Mouse (Mus musculus): ENCODE data around the gene Olfr1347. TPM values are rescaled to one million over a fixed set of nuclear protein-coding genes. Genes with fewer than 3 reads are reported as not detected.

The Olfr1347 gene
- polyA plus RNA-seq, 1 experiment from 2014 or later = not detected

- Histone ChIP-seq H3K27ac (ENCODE audit: low read length) (no peak within 1 kb of the TSS), H3K9me3 (ENCODE audit: control insufficient read depth, low read length) (no peaks in the 10 kb centered on the region), H3K4me2 (ENCODE audit: low read depth, low read length) (no peak within 1 kb of the TSS), H3K9ac (ENCODE audit: low read length) (no peak within 1 kb of the TSS), H3K27me3 (ENCODE audit: control insufficient read depth, insufficient read depth, low read depth, low read length) (no peaks in the 10 kb centered on the region), H3K36me3 (ENCODE audit: control insufficient read depth, insufficient read depth, low read length) (no peaks in the 10 kb centered on the region), H3K4me3 (ENCODE audit: low read length) (no peak within 1 kb of the TSS), H3K4me1 (replicated peaks; ENCODE audit: control insufficient read depth, insufficient read depth, low read length) (no peaks in the 10 kb centered on the region)
- ATAC-seq (ENCODE audit: low read depth) = no peak
Observed at GRCm38 (mm10) chr7:6455868-6456267, 43.7 kb downstream of the Olfr1347 start, which contains the start of gene Olfr1336. TSS of gene Olfr1336 (plus strand) at chr7:6456168.

DNA sequence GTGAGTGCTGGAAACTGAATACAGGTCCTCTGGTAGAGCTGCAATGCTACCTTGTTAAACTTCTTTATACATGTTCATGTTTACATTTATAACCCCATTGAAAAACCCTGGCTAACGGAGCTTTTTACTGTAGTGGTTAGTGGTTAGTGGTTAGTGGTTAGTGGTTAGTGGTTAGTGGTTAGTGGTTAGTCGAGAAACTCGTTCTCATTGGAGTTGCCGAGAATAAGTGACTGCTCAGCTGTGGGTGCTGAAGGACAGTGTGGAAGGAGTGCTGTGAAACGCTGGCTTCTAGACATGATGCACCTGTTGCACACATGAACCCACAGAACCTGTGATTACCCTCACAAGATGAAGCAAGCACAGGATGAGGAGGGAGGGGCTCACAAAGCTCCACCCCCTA is 51.8 kb downstream of the Olfr1347 start:
- Histone ChIP-seq H3K27me3 (ENCODE audit: control insufficient read depth, insufficient read depth, low read depth, low read length) (no peaks in the 10 kb centered on the region), H3K4me1 (replicated peaks; ENCODE audit: control insufficient read depth, insufficient read depth, low read length) (no peaks in the 10 kb centered on the region), H3K9me3 (ENCODE audit: control insufficient read depth, low read length) (no peaks in the 10 kb centered on the region; the same call in 1 of the 2 replicates), H3K4me2 (ENCODE audit: low read depth, low read length) (no peak overlapping the region), H3K4me3 (ENCODE audit: low read length) (no peak overlapping the region), H3K9ac (ENCODE audit: low read length) (no peak overlapping the region), H3K36me3 (ENCODE audit: control insufficient read depth, insufficient read depth, low read length) (no peaks in the 10 kb centered on the region), H3K27ac (ENCODE audit: low read length) (no peak overlapping the region)
- 88% methylated on average over 5 of the region's 5 CpGs for WGBS
- ATAC-seq (ENCODE audit: low read depth) = no peak

DNA sequence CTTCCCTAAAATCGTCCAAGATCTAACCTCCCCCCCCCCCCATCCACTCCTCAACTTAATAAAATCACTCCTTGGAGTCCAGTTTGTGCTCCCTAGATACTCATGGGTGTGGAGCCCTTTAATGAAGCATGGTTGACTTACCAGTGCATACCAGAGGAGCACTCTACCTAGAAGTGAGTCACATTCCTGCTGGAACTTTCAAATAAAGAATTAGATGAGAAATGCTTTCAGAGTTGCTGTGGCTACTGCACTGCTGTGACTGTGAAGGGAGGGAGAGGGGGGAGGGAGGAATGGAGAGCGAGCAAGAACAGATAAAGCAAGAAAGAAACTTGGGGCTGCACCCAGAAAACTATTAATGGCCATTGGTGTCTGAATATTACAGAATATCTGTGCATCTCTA is 58.4 kb downstream of the Olfr1347 start:
- Histone ChIP-seq H3K9me3 (ENCODE audit: control insufficient read depth, low read length) (no peaks in the 10 kb centered on the region), H3K27ac (ENCODE audit: low read length) (no peak overlapping the region), H3K4me2 (ENCODE audit: low read depth, low read length) (no peak overlapping the region), H3K4me3 (ENCODE audit: low read length) (no peak overlapping the region), H3K27me3 (ENCODE audit: control insufficient read depth, insufficient read depth, low read depth, low read length) (no peaks in the 10 kb centered on the region), H3K9ac (ENCODE audit: low read length) (no peak overlapping the region), H3K4me1 (replicated peaks; ENCODE audit: control insufficient read depth, insufficient read depth, low read length) (no peaks in the 10 kb centered on the region), H3K36me3 (ENCODE audit: control insufficient read depth, insufficient read depth, low read length) (no peaks in the 10 kb centered on the region)
- no peak for ATAC-seq (ENCODE audit: low read depth)
- WGBS = 44% methylated on average over 2 of the region's 2 CpGs

DNA sequence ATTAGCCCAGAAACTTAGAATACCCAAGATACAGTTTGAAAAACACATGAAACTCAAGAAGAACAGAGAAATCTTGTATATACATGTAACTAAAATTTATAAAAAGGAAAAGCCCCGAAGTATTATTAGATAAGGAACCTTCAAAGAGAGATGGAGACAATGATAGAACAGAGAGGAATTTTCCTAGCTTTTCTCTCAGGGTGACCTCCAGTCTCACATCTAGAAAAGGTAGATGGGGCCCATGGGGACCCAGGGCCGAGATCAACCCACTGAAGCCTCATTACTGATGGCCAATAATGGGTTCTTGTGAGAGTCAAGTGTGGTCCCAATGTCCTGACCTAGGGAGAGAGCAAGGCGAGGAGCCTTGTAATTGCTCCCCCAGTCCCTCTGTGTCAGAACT is 61.2 kb downstream of the Olfr1347 start, which contains the start of gene Olfr1344:
Olfr1344 (plus strand) TSS at position 301 of the 400 bp plus-strand sequence.
- 65% methylated on average over 3 of the region's 3 CpGs for WGBS
- no peak for ATAC-seq (ENCODE audit: low read depth)
- no peaks in the 10 kb centered on the region for H3K4me1 ChIP-seq (replicated peaks; ENCODE audit: control insufficient read depth, insufficient read depth, low read length)

More for the DNA sequence above, 61.2 kb downstream of the Olfr1347 start, which contains the start of gene Olfr1344:
- no peak within 1 kb of the TSS for H3K27ac ChIP-seq (ENCODE audit: low read length)
- no peak within 1 kb of the TSS for H3K9ac ChIP-seq (ENCODE audit: low read length)
- H3K4me2 ChIP-seq (ENCODE audit: low read depth, low read length) = no peak within 1 kb of the TSS
- no peak within 1 kb of the TSS for H3K4me3 ChIP-seq (ENCODE audit: low read length)
- no peaks in the 10 kb centered on the region for H3K27me3 ChIP-seq (ENCODE audit: control insufficient read depth, insufficient read depth, low read depth, low read length)
- no peaks in the 10 kb centered on the region for H3K9me3 ChIP-seq (ENCODE audit: control insufficient read depth, low read length)
- H3K36me3 ChIP-seq (ENCODE audit: control insufficient read depth, insufficient read depth, low read length) = no peaks in the 10 kb centered on the region

Other genes starting within 250 kb of the Olfr1347 start
- not detected in 2 replicates for gene Epp13, start 247.0 kb downstream of the Olfr1347 start, polyA plus RNA-seq (2015; fragmentation: Nextera tagmentation; extraction: Ambion mirVana)
- gene Zfp667, start 213.2 kb downstream of the Olfr1347 start, polyA plus RNA-seq (2015; fragmentation: Nextera tagmentation; extraction: Ambion mirVana) = 6.9 and 7.2 TPM in 2 replicates
- gene Zfp583, start 168.5 kb downstream of the Olfr1347 start, polyA plus RNA-seq (2015; fragmentation: Nextera tagmentation; extraction: Ambion mirVana) = 6.6 and 6.9 TPM in 2 replicates
- 1.5 and 1.8 TPM in 2 replicates for gene Gm3854, start 156.0 kb downstream of the Olfr1347 start, polyA plus RNA-seq (2015; fragmentation: Nextera tagmentation; extraction: Ambion mirVana)
- 3.1 TPM in 2 replicates for gene Zfp78, start 136.5 kb downstream of the Olfr1347 start, polyA plus RNA-seq (2015; fragmentation: Nextera tagmentation; extraction: Ambion mirVana)
- gene Zfp28, start 116.5 kb downstream of the Olfr1347 start, polyA plus RNA-seq (2015; fragmentation: Nextera tagmentation; extraction: Ambion mirVana) = 9.5 and 10.5 TPM in 2 replicates
- gene Smim17, start 101.0 kb downstream of the Olfr1347 start, polyA plus RNA-seq (2015; fragmentation: Nextera tagmentation; extraction: Ambion mirVana) = 0.25 TPM in 1 of 2 replicates, not detected in the other
- gene Gm20715, start 89.5 kb downstream of the Olfr1347 start, polyA plus RNA-seq (2015; fragmentation: Nextera tagmentation; extraction: Ambion mirVana) = not detected in 2 replicates
- gene Olfr1344, start 61.1 kb downstream of the Olfr1347 start, polyA plus RNA-seq (2015; fragmentation: Nextera tagmentation; extraction: Ambion mirVana) = not detected in 2 replicates
- not detected in 2 replicates for gene Olfr1336, start 43.6 kb downstream of the Olfr1347 start, polyA plus RNA-seq (2015; fragmentation: Nextera tagmentation; extraction: Ambion mirVana)
- not detected in 2 replicates for gene Olfr1346, start 32.7 kb downstream of the Olfr1347 start, polyA plus RNA-seq (2015; fragmentation: Nextera tagmentation; extraction: Ambion mirVana)
- gene Olfr5, start 12.8 kb downstream of the Olfr1347 start, polyA plus RNA-seq (2015; fragmentation: Nextera tagmentation; extraction: Ambion mirVana) = not detected in 2 replicates
- not detected in 2 replicates for gene Olfr1348, start 9.0 kb upstream of the Olfr1347 start, polyA plus RNA-seq (2015; fragmentation: Nextera tagmentation; extraction: Ambion mirVana)
- not detected in 2 replicates for gene Olfr1349, start 23.2 kb upstream of the Olfr1347 start, polyA plus RNA-seq (2015; fragmentation: Nextera tagmentation; extraction: Ambion mirVana)
- not detected in 2 replicates for gene Olfr1350, start 65.1 kb upstream of the Olfr1347 start, polyA plus RNA-seq (2015; fragmentation: Nextera tagmentation; extraction: Ambion mirVana)
- gene Zim1, start 196.7 kb upstream of the Olfr1347 start, polyA plus RNA-seq (2015; fragmentation: Nextera tagmentation; extraction: Ambion mirVana) = 2.0 and 2.5 TPM in 2 replicates
- gene Peg3, start 230.7 kb upstream of the Olfr1347 start, polyA plus RNA-seq (2015; fragmentation: Nextera tagmentation; extraction: Ambion mirVana) = 102 and 119 TPM in 2 replicates
- gene Usp29, start 230.8 kb upstream of the Olfr1347 start, polyA plus RNA-seq (2015; fragmentation: Nextera tagmentation; extraction: Ambion mirVana) = 3.5 and 5.1 TPM in 2 replicates